Mouse (Mus musculus) hindbrain, embryonic 10.5 days (tissue): ENCODE measurements around the gene Tmprss11a. TPM values are rescaled to one million over a fixed set of nuclear protein-coding genes. Genes with fewer than 3 reads are reported as not detected.

Experiments
- DNase-seq: peaks from one replicate; pipeline ENCODE4 v3.0.0-alpha.2; 2017; ENCODE audit warnings: low spot score
- H3K27ac ChIP-seq: fragments of 300-500 bp; sonication (generic); 2 replicates; pipeline ENCODE4 v1.5.1; 2016; ENCODE audit warnings: mild to moderate bottlenecking, moderate library complexity
- H3K27me3 ChIP-seq: fragments of 300-500 bp; sonication (generic); 2 replicates; pipeline ENCODE4 v1.6.1; 2016; ENCODE audit warnings: mild to moderate bottlenecking; ENCODE audit not compliant: poor library complexity, insufficient read depth, severe bottlenecking
- H3K36me3 ChIP-seq: fragments of 300-500 bp; sonication (generic); 2 replicates; pipeline ENCODE4 v1.6.1; 2016; ENCODE audit warnings: mild to moderate bottlenecking, moderate library complexity
- H3K4me1 ChIP-seq: fragments of 300-500 bp; sonication (generic); replicated peaks from 2 replicates; pipeline ENCODE4 v1.6.1; 2016; ENCODE audit warnings: mild to moderate bottlenecking
- H3K4me3 ChIP-seq: fragments of 300-500 bp; sonication (generic); 2 replicates; pipeline ENCODE4 v1.5.1; 2016; ENCODE audit warnings: mild to moderate bottlenecking, moderate library complexity
- H3K9me3 ChIP-seq: fragments of 300-500 bp; sonication (generic); 2 replicates; pipeline ENCODE4 v1.6.1; 2016; ENCODE audit warnings: mild to moderate bottlenecking, moderate library complexity
- WGBS: fragments of 180-500 bp; shearing (Covaris S2); methylation state at CpG from one replicate; pipeline ENCODE4 v1.1.7; 2016; 5-methylcytosine and 5-hydroxymethylcytosine counted together
- polyA plus RNA-seq: library from polyadenylated mRNA; unstranded; fragments of >200 nt; fragmentation: Nextera tagmentation; extraction: Ambion mirVana; gene quantifications from 2 replicates; pipeline ENCODE4 v1.2.1, GENCODE M21; 2016

Gene Tmprss11a
- polyA plus RNA-seq, 1 experiment from 2014 or later: not detected

- H3K27ac ChIP-seq: no peak overlapping the region
- H3K9me3 ChIP-seq: no peaks in the 10 kb centered on the region
- no peak for DNase-seq
- H3K27me3 ChIP-seq: no peaks in the 10 kb centered on the region
- WGBS: 25% methylated on average over 3 of the region's 3 CpGs
- H3K36me3 ChIP-seq: no peaks in the 10 kb centered on the region
- H3K4me1 ChIP-seq: no peaks in the 10 kb centered on the region
- no peak overlapping the region for H3K4me3 ChIP-seq
Measured at GRCm38 (mm10) chr5:86410815-86411214, 58.0 kb downstream of the Tmprss11a start.

- Histone ChIP-seq H3K36me3 (no peaks in the 10 kb centered on the region), H3K4me3 (no peak overlapping the region), H3K4me1 (no peaks in the 10 kb centered on the region), H3K9me3 (no peaks in the 10 kb centered on the region), H3K27ac (no peak overlapping the region), H3K27me3 (no peaks in the 10 kb centered on the region)
- 83% methylated on average over 2 of the region's 2 CpGs for WGBS
- DNase-seq: no peak
Measured at GRCm38 (mm10) chr5:86407941-86408340, 60.8 kb downstream of the Tmprss11a start.

- no peak overlapping the region for H3K4me3 ChIP-seq
- no peaks in the 10 kb centered on the region for H3K36me3 ChIP-seq
- 87% methylated on average over 3 of the region's 3 CpGs for WGBS
Measured at GRCm38 (mm10) chr5:86407191-86407590, 61.6 kb downstream of the Tmprss11a start.

GRCm38 (mm10) chr5:86373320-86373719 lies 95.5 kb downstream of the Tmprss11a start, which contains the start of gene Tmprss11d:
Tmprss11d (minus strand) TSS chr5:86373420.
- H3K9me3 ChIP-seq: no peaks in the 10 kb centered on the region
- H3K4me3 ChIP-seq: no peak within 1 kb of the TSS
- no peak within 1 kb of the TSS for H3K27ac ChIP-seq
- WGBS: 77% methylated on average over 3 of the region's 3 CpGs
- H3K4me1 ChIP-seq: no peaks in the 10 kb centered on the region
- H3K27me3 ChIP-seq: no peaks in the 10 kb centered on the region
- H3K36me3 ChIP-seq: no peaks in the 10 kb centered on the region
- DNase-seq: no peak

More at GRCm38 (mm10) chr5:86407191-86407590, 61.6 kb downstream of the Tmprss11a start:
- no peak overlapping the region for H3K27ac ChIP-seq
- DNase-seq: no peak
- no peaks in the 10 kb centered on the region for H3K27me3 ChIP-seq
- H3K9me3 ChIP-seq: no peaks in the 10 kb centered on the region
- no peaks in the 10 kb centered on the region for H3K4me1 ChIP-seq

Other genes starting within 250 kb of the Tmprss11a start
- not detected in 2 replicates for gene Tmprss11c, start 179.7 kb downstream of the Tmprss11a start, polyA plus RNA-seq
- gene Tmprss11d, start 95.6 kb downstream of the Tmprss11a start, polyA plus RNA-seq: not detected in 2 replicates
- gene Tmprss11g, start 49.6 kb upstream of the Tmprss11a start, polyA plus RNA-seq: not detected in 2 replicates
- not detected in 2 replicates for gene Tmprss11f, start 163.4 kb upstream of the Tmprss11a start, polyA plus RNA-seq
- not detected in 2 replicates for gene Tmprss11b, start 207.4 kb upstream of the Tmprss11a start, polyA plus RNA-seq